Mouse (Mus musculus): ENCODE results near the gene Glycam1. TPM values are rescaled to one million over a fixed set of nuclear protein-coding genes. Genes with fewer than 3 reads are reported as not detected.

The Glycam1 gene
- polyA plus RNA-seq, 1 experiment from 2014 or later: not detected

DNA sequence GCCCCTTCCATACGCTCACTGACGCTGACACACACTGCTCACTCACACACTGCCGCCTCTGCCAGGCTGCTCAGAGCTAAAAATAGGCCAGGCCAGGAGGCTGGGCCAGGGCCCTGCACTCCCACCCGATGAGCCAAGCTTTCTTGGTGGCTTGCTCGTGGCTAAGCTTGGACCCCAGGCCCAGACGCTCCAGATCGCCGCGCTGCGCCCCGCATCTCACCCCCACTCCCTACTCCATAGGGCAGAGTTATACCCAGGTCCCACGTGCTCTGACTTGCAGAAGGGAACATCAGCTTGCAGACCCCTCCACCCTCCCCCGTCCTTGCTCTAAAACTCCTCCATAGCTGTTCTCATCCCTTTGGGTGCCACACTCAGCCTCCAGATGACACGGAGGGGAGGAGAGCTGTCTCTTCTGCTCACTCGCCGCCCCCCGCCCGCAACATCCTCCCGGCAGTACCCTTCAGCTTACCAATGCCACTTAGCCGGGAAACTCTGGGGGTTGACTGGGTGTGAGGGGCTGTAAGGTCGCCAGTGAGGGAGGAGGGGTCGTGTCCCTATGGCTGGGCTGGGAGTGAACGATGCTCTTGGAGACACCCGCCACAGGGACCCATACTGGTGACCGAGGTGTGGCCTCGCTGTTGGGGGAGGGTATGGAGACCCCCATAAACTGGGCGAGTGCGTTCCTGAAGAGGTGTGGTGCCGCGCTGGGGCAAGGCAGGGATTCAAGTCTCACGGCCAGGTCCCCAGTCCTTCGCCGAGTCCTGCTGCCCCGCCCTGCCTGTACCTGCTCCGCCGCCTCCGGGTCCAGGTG is 27.7 kb downstream of the Glycam1 start:
- H3K4me2 ChIP-seq (replicated peaks): peak overlapping the region; percentile 95
- peaks cover 23% of the 10 kb centered on the region for H3K4me1 ChIP-seq
- peak overlapping the region; percentile 70 for H3K4me3 ChIP-seq
- H3K36me3 ChIP-seq: no peaks in the 10 kb centered on the region
- H3K27ac ChIP-seq: no peak overlapping the region
- peaks cover 61% of the 10 kb centered on the region for H3K27me3 ChIP-seq
- under 1% methylated on average over 37 of the region's 37 CpGs for WGBS
- peak; percentile 51 for ATAC-seq (ENCODE audit: low FRiP score, low read depth)
- H3K9me3 ChIP-seq: no peaks in the 10 kb centered on the region
- H3K9ac ChIP-seq: peak overlapping the region; percentile 75

DNA sequence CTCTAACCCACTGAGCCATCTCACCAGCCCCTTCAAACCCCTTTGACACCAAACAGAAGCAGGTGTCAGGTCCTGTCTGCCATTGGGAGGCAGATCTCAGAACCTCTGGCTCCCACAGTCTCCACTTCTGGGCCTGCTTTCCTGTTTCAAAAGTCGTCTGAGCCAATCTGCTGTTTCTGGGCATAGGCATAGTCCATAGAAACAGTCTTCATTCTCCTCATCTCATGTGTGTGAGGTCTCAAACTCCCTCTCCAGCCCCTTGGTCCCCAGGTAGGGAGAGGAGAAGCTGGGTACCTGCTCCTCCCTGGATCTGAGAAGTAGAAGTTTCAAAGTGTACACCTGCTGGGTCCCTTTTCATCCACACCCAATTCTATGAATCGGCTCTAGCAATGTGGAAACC is 28.4 kb downstream of the Glycam1 start:
- peak overlapping the region; percentile 95; the same call in 1 of the 2 replicates for H3K4me2 ChIP-seq (replicated peaks)
- peak overlapping the region; percentile 75; the same call in 1 of the 2 replicates for H3K9ac ChIP-seq
- H3K9me3 ChIP-seq: no peaks in the 10 kb centered on the region
- no peaks in the 10 kb centered on the region for H3K36me3 ChIP-seq
- H3K4me1 ChIP-seq: peaks cover 23% of the 10 kb centered on the region
- no peak for ATAC-seq (ENCODE audit: low FRiP score, low read depth)
- 37% methylated on average over 2 of the region's 2 CpGs for WGBS
- no peak overlapping the region for H3K27ac ChIP-seq
- peaks cover 59% of the 10 kb centered on the region for H3K27me3 ChIP-seq
- H3K4me3 ChIP-seq: no peak overlapping the region

DNA sequence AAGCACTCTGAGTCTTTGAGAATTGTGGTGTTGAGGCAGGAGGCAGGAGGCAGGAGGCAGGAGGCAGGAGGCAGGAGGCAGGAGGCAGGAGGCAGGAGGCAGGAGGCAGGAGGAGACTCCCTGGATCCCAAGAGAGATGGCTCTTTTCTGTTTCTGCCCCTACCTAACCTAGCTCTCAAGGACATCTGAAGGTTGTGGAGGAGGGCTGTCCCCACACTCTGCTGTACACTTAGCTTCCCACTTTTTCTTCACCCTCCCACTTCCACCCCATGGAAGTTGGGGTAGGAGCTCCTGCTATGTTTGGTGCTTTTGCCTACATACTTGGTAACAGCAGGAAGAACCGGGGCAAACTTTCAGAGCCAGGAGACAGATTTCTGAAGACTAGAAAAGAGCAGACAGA is 29.1 kb downstream of the Glycam1 start:
- no peak overlapping the region for H3K27ac ChIP-seq
- no peaks in the 10 kb centered on the region for H3K9me3 ChIP-seq
- peaks cover 56% of the 10 kb centered on the region for H3K27me3 ChIP-seq
- no peak for ATAC-seq (ENCODE audit: low FRiP score, low read depth)
- no peak overlapping the region for H3K4me2 ChIP-seq (replicated peaks)
- no peak overlapping the region for H3K4me3 ChIP-seq
- H3K9ac ChIP-seq: no peak overlapping the region
- peaks cover 23% of the 10 kb centered on the region for H3K4me1 ChIP-seq
- H3K36me3 ChIP-seq: no peaks in the 10 kb centered on the region
- 74% methylated on average over 1 of the region's 1 CpGs for WGBS

DNA sequence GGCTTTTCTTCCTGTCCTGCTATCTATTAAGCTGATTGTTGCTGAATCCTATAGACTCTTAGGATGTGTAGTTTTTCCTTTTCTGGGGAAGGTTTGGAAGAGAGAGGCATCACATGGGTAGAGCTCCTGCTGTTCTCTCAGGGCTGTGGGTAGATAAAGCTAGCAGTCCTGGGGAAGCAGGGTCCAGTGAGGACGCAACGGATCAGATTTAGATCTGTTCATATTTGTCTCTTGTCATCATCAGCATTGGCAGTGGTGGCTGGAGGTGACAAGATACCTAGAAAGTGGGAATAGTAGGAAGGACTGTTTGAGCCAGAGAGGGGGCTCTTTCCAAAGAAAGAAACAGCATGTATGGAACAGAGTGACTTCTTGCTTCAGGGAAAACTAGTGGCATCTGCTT is 29.9 kb downstream of the Glycam1 start:
- Histone ChIP-seq H3K27me3 (peaks cover 49% of the 10 kb centered on the region), H3K4me2 (replicated peaks) (no peak overlapping the region), H3K4me1 (peaks cover 23% of the 10 kb centered on the region), H3K9me3 (no peaks in the 10 kb centered on the region), H3K36me3 (no peaks in the 10 kb centered on the region), H3K27ac (no peak overlapping the region), H3K4me3 (no peak overlapping the region), H3K9ac (no peak overlapping the region)
- no peak for ATAC-seq (ENCODE audit: low FRiP score, low read depth)
- 94% methylated on average over 2 of the region's 2 CpGs for WGBS

DNA sequence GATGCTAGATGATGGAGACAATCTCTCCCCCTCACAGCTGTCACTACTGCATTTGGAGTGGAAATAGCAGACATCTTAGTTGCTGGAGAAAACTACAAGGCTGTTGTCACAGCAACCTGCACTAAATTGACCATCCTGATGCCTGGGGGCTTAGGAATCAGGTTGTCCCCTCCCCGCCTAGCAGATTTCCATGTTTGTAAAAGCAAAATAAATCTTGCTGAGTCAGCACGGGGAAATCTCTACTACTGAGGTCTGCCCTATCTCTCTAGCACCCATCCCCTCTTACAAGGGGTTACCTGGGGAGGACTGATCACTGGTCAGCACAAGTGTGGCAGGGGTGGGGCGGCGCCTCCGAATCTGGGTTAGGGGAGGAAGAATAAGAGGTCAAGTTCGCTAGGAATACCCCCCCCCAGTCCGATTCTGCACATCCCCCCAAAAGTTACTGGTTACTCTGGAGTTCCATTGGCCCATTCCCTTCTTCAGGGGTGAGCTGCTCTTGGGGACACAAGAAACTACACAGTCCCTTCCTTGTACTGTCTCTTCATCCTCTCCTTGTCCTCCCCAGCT is 30.7 kb downstream of the Glycam1 start:
- Histone ChIP-seq H3K4me1 (peaks cover 23% of the 10 kb centered on the region), H3K4me3 (no peak overlapping the region), H3K27me3 (peaks cover 44% of the 10 kb centered on the region), H3K9me3 (no peaks in the 10 kb centered on the region), H3K36me3 (no peaks in the 10 kb centered on the region), H3K9ac (no peak overlapping the region), H3K27ac (no peak overlapping the region), H3K4me2 (replicated peaks) (no peak overlapping the region)
- ATAC-seq (ENCODE audit: low FRiP score, low read depth): no peak
- 77% methylated on average over 7 of the region's 7 CpGs for WGBS

DNA sequence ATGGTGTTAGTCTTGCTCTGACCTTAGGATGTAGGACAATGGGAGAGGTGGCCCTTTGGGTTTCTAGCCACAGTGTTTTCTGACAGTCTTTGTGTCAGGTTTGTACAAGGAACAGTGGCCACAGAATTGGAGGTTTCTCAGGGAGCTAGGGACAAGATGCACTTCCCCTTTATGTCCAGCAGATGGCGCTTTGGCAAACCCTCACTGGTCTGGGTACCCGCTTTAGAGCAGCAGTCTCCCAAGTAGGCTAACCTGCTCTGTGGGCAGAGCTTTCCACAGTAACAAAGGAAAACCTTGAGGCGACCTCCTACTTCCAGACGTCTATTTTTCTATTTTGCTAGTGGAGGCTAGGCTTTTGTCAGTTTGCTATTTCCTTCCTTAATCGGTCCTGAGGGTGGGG is 34.5 kb downstream of the Glycam1 start:
- H3K27ac ChIP-seq: no peak overlapping the region
- no peaks in the 10 kb centered on the region for H3K36me3 ChIP-seq
- peak; percentile 39; the same call in 1 of the 2 replicates for ATAC-seq (ENCODE audit: low FRiP score, low read depth)
- no peak overlapping the region for H3K9ac ChIP-seq
- no peak overlapping the region for H3K4me2 ChIP-seq (replicated peaks)
- 9% methylated on average over 5 of the region's 5 CpGs for WGBS
- H3K9me3 ChIP-seq: no peaks in the 10 kb centered on the region
- H3K4me3 ChIP-seq: no peak overlapping the region
- peaks cover 13% of the 10 kb centered on the region for H3K27me3 ChIP-seq
- H3K4me1 ChIP-seq: no peaks in the 10 kb centered on the region

DNA sequence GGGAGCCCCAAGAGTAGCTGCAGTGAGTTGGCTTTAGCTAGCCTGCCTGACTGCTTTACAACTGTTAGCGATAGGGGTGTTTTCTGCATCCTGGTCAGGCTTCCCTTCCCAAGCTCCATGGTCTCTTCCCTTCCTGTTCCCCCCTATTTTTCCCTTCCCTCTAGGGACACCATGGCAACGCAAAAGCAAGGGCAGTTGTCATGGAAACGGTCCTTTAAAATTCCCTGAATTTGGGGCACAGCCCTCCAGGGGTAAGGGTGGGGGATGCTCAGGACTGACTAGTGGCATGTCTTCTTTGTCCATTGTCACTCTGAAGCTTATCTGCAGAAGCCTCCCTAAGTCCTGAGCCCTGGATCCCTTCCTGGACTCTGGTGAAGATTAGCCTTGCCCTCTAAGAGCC is 41.7 kb downstream of the Glycam1 start:
- no peak for ATAC-seq (ENCODE audit: low FRiP score, low read depth)

DNA sequence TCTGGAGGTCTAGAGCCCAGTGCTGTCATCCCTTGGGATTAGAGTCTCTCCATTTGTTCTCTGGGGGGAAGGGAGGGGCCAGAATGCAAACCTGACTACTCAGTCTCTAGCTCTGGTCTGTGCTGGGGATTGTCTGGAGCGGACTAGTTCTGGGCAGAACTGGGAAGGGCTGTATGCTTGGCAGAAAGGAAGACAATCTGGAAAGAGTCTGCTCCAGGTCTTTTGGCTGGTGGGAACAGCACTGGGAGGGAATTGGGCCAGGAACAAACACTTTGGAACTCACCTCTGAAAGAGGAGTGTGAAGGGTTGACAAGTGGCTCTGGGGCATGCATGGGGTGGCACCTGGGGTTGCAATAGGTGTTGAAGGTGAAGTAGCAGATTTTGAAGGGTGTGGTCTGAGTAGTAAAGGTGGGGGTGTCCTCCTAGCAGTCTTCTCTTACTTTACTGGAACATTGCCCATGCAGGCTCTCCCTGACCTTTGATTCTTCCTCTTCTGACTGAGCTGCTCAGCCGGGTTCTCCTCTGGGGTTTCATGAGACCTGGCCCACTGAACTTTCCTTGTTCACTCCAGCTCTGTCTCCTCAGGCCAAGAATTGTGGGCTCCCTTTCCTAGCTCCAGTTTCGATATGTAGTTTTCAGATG is 42.3 kb downstream of the Glycam1 start:
- H3K9me3 ChIP-seq: no peaks in the 10 kb centered on the region
- ATAC-seq (ENCODE audit: low FRiP score, low read depth): no peak
- no peaks in the 10 kb centered on the region for H3K27me3 ChIP-seq

More for the DNA sequence above, 41.7 kb downstream of the Glycam1 start:
- peaks cover 18% of the 10 kb centered on the region for H3K4me1 ChIP-seq
- H3K27ac ChIP-seq: no peak overlapping the region
- H3K9me3 ChIP-seq: no peaks in the 10 kb centered on the region
- no peak overlapping the region for H3K4me3 ChIP-seq
- no peak overlapping the region for H3K9ac ChIP-seq
- H3K36me3 ChIP-seq: no peaks in the 10 kb centered on the region
- H3K27me3 ChIP-seq: no peaks in the 10 kb centered on the region
- 59% methylated on average over 3 of the region's 3 CpGs for WGBS
- no peak overlapping the region for H3K4me2 ChIP-seq (replicated peaks)

DNA sequence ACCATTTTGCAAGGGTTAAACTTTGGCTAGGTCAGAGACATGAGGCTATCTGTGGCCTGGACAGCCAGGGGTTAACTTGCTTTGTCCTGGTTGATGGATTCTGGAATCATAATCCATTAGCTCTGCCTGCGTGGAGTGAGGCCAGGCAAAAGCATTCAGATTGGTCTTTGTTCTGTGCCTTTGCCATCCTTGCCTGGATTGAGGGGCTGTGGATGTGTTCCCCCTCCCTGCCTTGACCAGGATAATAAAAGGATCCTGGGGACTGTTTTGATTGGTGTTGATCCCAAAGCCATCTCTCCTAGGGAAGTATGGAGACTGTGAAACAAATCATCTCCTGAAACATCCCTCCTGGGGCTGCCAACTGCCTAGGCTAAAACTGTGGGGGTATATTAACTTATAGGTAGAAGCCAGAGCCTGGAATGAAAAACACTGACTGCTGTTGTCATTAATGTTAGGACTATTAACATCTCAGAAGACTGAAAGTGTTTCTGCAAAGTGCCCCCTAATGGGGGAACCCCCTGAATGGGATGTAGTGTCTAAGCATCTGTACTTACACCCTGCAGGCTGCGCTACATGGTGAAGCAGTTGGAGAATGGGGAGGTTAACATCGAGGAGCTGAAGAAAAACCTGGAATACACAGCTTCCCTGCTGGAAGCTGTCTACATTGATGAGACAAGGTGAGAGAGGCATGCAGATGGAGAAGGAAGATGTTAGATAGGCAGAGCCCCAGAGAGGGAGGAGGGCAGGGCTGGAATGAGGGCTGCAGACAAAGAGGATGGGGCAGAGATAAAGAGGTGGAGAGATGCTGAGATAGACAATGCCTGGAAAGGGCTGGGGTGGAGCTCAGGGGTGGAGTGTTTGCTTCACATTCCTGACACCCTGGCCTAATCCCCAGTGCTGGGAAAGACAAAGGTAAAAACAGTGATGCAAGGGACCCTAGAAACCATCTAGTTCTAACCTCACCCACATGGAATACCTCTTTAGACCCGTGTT is 45.2 kb downstream of the Glycam1 start:
- no peaks in the 10 kb centered on the region for H3K36me3 ChIP-seq
- no peaks in the 10 kb centered on the region for H3K27me3 ChIP-seq
- H3K4me2 ChIP-seq (replicated peaks): no peak overlapping the region
- 36% methylated on average over 4 of the region's 4 CpGs for WGBS
- H3K9me3 ChIP-seq: no peaks in the 10 kb centered on the region
- no peak overlapping the region for H3K4me3 ChIP-seq
- no peak overlapping the region for H3K27ac ChIP-seq
- ATAC-seq (ENCODE audit: low FRiP score, low read depth): 0 out of 2 replicates have a peak, but pooled peaks have one; percentile 42
- H3K4me1 ChIP-seq: peaks cover 21% of the 10 kb centered on the region
- H3K9ac ChIP-seq: no peak overlapping the region

More for the DNA sequence above, 42.3 kb downstream of the Glycam1 start:
- peaks cover 18% of the 10 kb centered on the region for H3K4me1 ChIP-seq
- no peak overlapping the region for H3K9ac ChIP-seq
- no peak overlapping the region for H3K27ac ChIP-seq
- no peak overlapping the region for H3K4me2 ChIP-seq (replicated peaks)
- WGBS: 67% methylated on average over 3 of the region's 3 CpGs
- H3K36me3 ChIP-seq: no peaks in the 10 kb centered on the region
- H3K4me3 ChIP-seq: no peak overlapping the region

DNA sequence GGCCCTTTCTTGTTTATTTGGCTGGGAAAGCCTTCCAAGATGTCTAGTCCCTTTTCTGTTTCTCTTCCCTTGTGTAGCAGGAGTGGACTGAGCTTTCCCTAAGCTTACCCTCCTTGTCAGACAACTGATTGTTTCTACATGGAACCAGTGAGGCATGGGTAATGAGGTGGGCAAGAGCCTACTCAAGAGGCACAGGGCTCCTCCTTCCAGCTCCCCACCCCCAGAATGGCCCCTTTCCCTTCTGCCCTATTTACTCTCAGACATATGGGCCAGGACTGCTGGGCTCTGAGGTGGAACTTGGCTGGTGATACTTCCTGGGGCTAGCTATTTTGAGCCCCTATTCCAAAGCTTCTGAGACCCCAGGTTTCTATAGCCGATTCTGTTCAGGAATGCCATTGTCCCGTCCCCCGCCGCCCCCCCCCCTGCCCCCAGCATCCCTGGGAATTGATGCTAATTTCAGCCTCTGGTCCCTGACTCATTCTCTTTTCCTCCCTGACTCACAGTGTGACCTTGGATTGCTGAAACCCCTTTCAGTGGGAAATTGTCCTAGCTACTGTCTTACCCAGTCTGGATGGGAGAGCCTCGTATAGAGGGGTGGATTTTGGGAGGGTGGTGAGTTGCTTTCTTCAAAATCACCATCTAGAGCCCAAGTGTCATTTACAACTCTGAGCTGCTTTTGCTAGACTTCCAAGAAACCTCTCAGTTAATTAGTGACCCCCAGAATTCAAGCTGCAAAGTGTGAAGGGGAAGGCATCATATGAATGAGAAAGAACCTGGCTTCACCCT is 46.1 kb downstream of the Glycam1 start:
- Histone ChIP-seq H3K9ac (no peak overlapping the region), H3K4me3 (no peak overlapping the region), H3K9me3 (no peaks in the 10 kb centered on the region), H3K4me2 (replicated peaks) (no peak overlapping the region), H3K27ac (no peak overlapping the region; the same call in 1 of the 2 replicates), H3K4me1 (peaks cover 28% of the 10 kb centered on the region), H3K36me3 (no peaks in the 10 kb centered on the region), H3K27me3 (no peaks in the 10 kb centered on the region)
- ATAC-seq (ENCODE audit: low FRiP score, low read depth): no peak
- 21% methylated on average over 5 of the region's 5 CpGs for WGBS

DNA sequence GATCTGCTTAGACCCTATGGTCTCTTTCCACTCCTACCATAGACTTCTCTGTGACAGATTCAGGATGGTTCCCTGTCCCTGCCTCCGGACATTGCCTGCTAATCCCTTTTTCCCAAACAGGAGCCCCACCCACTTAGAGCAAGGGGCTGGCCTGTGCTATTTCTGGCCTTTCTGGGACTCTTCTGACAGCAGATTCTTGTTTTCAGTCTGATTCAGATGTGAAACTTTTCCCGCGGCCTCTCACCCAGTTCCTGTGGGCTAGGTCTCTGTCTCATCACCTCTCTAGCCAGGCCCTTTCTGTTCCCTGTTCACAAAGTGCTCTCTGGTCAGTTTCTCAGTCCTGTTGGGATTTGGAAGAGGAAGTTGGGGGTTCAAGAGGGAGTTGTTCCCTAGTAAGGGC is 50.0 kb downstream of the Glycam1 start:
- Histone ChIP-seq H3K9ac (peak overlapping the region; percentile 14; the same call in 1 of the 2 replicates), H3K4me1 (peaks cover 34% of the 10 kb centered on the region), H3K27ac (no peak overlapping the region), H3K4me2 (replicated peaks) (peak overlapping the region; percentile 63), H3K36me3 (no peaks in the 10 kb centered on the region), H3K27me3 (peaks cover 12% of the 10 kb centered on the region; the same call in 1 of the 2 replicates), H3K9me3 (no peaks in the 10 kb centered on the region), H3K4me3 (peak overlapping the region; percentile 16; the same call in 1 of the 2 replicates)
- 48% methylated on average over 3 of the region's 3 CpGs for WGBS
- ATAC-seq (ENCODE audit: low FRiP score, low read depth): no peak

All from limb, embryonic 13.5 days (tissue).